Mouse (Mus musculus) Patski (cell line): ENCODE measurements at regions not wholly inside any gene's neighbourhood (a gene's known extent, or its start where the extent isn't known, plus 50 kb on each side); places are given as distances from the start of the nearest gene placed in this dataset.
"Not testable (repeated sequence)": the region's sequence is repeated elsewhere in the genome, so short reads cannot be mapped to it uniquely, and the experiment has no call there.

ENCODE experiments used
- ATAC-seq: fragments of 100-300 bp; one replicate; pipeline ENCODE4 v1.8.0; 2021
- CTCF ChIA-PET: fragments of 350-600 bp; sonication (Branson Sonifier 250); formaldehyde crosslinking; loops from one replicate; lab custom pipeline; 2022; ENCODE audit warnings: inconsistent platforms; lab: Charles Lee
- POLR2A ChIA-PET: fragments of 350-600 bp; sonication (Branson Sonifier 250); formaldehyde crosslinking; loops from one replicate; lab custom pipeline; 2022; ENCODE audit warnings: antibody characterized with exemption, inconsistent platforms; lab: Charles Lee
- DNase-seq: peaks from one replicate; pipeline ENCODE4 v3.0.0-alpha.2; 2011; ENCODE audit warnings: low read depth, low spot score
- H3K27me3 ChIP-seq: fragments of 371-371 bp; one replicate; pipeline ENCODE4 v1.5.1; 2021
- CTCF ChIP-seq: fragments of 100-300 bp; IDR thresholded peaks from one replicate; pipeline ENCODE4 v1.5.1; 2021
- in situ Hi-C: fragments of 300-500 bp; cut with MboI; formaldehyde crosslinking; loops from 3 replicates; pipeline ENCODE4 v1.11.1; 2018; ENCODE audit warnings: low pct_unique_long_range_greater_than_20kb, mixed read lengths

DNA sequence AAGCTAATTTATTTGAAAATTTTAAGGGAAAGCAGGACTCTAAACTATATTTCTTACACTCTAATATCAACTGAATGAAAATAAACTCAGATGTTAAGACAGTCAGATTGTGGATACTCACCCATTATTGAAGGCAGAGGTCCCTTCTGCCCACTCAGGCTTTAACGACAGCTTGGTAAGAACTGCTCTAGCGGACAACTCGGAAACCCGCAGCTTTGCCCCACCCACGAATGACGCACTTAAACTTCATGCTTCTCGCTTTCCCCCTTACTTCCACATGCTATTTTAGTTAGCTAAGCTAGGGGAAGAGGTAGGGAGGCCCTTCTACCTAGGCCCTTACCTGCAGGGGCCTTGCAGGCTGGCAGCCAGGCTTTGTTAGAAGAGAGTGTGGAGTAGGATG, 50.8 kb upstream of the Elmo1 start:
- DNase-seq = no peak
- ATAC-seq = no peak
- H3K27me3 ChIP-seq = no peaks in the 10 kb centered on the region
- in situ Hi-C loops = no loop called here
- CTCF ChIA-PET = no interaction called here
- no peak for TF ChIP-seq CTCF
- POLR2A ChIA-PET = no interaction called here

DNA sequence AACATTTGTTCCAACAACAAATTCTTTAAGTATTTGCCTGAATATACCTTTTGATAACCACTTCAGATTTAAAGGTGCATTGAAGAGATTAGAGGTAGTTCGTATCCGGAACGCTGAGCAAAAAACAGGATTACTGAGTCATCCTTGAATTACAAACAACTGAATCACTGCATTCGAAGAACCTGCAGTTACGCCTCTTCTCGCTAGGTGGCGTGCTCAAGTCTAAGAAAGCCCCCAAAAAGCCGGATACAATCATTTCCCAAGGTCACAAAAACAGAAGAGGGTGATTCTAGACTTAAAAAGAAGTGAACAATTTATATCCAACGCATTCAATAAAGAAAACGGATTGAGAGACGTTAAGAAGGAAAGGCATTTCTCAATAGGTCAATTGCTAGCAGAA, 51.9 kb upstream of the Elmo1 start:
- in situ Hi-C loops = no loop called here
- H3K27me3 ChIP-seq = no peaks in the 10 kb centered on the region
- peak; percentile 28 for TF ChIP-seq CTCF
- ChIA-PET POLR2A (no interaction called here), CTCF (no interaction called here)
- DNase-seq (no peak), ATAC-seq (no peak)

DNA sequence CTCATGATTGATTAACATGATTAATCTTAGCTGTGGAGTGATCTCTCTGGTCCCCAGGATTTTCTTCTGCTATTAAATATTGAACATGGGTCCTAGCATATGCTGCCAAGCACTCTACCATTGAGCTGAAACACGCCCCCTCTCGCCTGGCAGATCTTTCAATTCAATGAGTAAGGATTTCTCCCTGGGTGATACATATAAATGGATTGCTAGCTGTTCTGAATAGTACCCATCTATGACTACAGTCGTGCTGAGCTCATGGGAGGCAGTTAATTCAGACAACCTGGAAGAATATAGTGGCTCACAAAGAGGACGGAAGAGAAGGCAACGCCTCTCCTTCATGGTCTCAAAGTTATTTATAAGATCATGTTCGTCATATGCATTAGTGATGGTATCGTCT, 53.0 kb upstream of the Elmo1 start:
- H3K27me3 ChIP-seq = no peaks in the 10 kb centered on the region
- no peak for DNase-seq
- in situ Hi-C loops = no loop called here
- POLR2A ChIA-PET = no interaction called here
- TF ChIP-seq CTCF = no peak
- CTCF ChIA-PET = no interaction called here
- ATAC-seq = no peak

DNA sequence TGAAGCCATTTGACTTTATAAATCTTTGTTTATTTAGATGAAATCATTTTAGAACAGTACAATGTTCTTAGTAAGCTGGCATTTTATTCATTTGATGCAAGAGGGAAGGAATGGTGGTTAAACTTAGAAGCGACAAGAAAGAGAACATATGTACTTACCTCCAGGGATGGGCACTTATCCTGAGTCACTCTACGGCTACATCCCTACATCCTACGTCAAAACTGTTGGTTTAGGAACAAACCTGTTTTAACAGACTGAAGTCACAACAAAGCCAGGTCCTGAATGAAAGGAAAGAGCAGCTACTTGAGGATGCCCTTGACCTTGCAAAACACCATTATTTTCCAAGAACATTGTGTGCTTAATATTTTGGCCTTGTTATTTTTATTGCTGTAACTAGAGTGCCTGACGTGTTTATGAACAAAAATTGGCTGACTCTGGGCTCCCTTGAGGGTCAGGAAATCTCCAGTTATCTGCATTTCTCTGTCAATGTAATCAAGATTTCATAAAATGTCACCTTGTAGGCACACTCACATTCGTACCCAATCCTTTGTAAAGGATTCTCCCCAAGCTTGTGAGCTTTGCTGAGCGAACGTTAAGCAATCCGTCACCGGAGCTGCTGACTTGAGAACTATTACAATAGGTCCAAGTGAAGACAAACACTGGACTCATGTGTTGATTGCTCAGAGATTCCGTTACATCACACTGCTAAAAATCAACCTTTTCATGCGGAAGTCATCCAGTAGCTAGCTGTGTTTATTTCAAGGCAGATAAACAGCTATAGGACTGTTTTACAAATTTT, 56.3 kb upstream of the Elmo1 start:
- ChIA-PET CTCF (no interaction called here), POLR2A (no interaction called here)
- ATAC-seq (no peak), DNase-seq (no peak)
- no peaks in the 10 kb centered on the region for H3K27me3 ChIP-seq
- no peak for TF ChIP-seq CTCF
- in situ Hi-C loops = no loop called here

DNA sequence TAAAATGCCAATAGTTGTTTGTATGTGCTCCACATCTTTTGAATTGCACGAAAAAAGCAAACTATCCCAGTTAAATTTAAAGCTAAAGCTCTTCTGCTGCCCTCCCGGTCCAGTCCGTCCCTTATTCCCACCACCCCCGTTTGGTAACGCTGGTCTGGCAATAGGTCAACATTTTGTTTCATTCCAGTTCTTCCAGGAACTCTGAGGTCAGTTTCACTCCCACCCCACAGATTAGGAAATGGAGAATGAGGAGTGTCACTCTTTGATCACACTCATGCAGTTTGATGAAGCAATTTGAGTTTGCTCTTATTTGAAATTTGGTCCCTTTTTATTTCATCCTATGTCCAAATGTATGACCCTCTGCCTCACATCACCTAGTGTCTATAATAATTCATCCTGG, 58.7 kb upstream of the Elmo1 start:
- no peaks in the 10 kb centered on the region for H3K27me3 ChIP-seq
- DNase-seq = no peak
- ChIA-PET POLR2A (no interaction called here), CTCF (no interaction called here)
- in situ Hi-C loops = no loop called here
- no peak for TF ChIP-seq CTCF
- ATAC-seq = no peak

DNA sequence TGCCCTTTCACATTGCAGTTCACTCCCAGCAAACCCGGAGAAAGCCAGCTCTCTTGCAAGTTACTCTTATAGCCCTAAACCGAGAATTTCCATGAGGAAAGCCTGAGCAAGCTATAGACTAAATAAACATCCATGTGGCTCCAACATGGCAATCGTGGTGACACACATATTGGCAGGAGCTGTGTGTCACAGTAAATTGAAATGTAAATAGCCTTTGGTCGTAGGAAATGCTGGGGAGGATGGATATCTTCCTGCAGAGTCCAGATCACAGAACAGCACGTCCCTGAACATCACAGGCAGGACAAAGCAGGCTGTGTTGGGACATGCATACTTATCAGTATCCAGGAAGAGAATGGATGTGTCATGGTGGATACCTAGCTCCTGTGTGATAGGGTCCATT, 59.3 kb upstream of the Elmo1 start:
- in situ Hi-C loops = no loop called here
- POLR2A ChIA-PET = no interaction called here
- DNase-seq (no peak), ATAC-seq (no peak)
- no peak for TF ChIP-seq CTCF
- no peaks in the 10 kb centered on the region for H3K27me3 ChIP-seq
- CTCF ChIA-PET = no interaction called here

DNA sequence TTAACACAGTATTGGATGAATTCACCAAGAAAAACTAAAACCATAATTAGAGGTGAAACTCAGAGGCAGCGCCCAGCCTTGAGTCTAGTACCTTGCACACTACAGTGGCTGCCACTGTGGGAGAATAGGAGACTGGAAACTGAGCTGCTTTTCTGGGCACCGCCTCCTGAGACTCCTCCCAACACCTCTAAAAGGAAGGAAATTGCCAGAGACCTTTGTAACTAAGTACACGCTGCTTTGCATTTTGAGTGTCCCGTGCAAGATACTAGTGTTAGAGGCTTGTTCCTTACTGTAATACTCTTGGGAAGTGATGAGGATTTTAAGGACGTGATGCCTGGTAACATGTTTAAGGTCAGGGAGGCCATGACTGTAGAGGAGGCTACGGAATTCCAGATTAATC, 63.8 kb upstream of the Elmo1 start:
- CTCF ChIA-PET = no interaction called here
- H3K27me3 ChIP-seq = no peaks in the 10 kb centered on the region
- in situ Hi-C loops = no loop called here
- no peak for TF ChIP-seq CTCF
- POLR2A ChIA-PET = no interaction called here
- DNase-seq (no peak), ATAC-seq (no peak)

DNA sequence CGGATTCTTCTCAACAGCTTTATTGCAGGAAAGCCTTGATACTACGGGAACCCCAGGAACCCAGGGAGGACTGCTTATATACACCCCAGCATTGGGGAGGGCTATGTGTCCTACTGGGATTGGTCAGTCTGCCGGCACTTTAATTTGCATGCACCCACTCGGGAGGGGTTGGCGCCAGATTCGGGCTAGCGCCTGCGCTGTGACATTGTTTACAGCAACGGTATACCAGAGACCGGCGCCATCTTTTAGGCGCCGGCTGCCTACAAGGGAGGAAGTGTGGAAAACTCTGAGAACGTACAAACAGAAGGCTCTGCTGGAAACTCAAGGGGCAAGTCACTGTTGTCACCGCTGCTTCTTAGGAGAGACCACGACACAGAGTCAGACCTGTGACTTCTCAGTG, 73.9 kb upstream of the Elmo1 start:
- POLR2A ChIA-PET, in situ Hi-C loops, DNase-seq, ATAC-seq, H3K27me3 ChIP-seq, CTCF ChIA-PET: not testable (repeated sequence)

DNA sequence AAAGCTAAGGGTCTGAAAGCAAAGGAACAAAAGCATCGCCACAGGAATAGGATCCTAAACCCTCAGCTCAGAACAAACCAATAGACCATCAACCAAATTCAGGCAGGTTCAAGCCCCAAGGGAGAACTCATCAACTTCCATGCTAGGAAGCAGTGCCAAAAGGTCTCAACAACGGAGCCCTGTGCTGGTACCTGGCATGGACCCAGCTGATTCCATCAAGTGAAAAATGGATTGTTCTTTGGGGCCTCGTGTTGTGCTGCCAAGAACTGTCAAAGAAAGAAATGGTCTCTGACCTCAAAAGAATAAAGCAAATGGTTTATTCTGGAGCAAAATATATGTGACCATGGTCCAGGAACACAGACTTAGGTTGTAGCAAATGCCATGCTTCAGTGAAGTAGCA, 77.8 kb upstream of the Elmo1 start:
- in situ Hi-C loops = no loop called here
- no peaks in the 10 kb centered on the region for H3K27me3 ChIP-seq
- CTCF ChIA-PET = no interaction called here
- ATAC-seq (no peak), DNase-seq (no peak)
- TF ChIP-seq CTCF = no peak
- POLR2A ChIA-PET = no interaction called here

DNA sequence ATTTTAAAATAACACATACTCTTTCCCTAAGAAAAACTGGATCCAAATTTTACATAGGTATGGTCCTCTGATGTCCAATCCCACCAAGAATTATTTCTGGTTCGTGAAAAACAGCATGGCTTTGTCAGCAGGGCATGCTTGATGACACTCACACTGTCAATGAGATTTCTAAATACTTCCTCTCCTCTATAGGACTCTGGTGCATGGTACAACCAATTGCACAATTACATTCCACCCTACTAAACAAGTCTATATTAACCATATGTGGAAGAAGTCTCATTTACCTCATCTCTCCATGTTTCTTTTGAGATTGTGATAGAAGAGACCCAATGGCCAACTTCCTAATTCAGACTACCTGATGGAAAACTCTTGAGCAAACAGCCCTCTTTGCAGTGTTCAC, 81.2 kb upstream of the Elmo1 start:
- DNase-seq (no peak), ATAC-seq (no peak)
- no peak for TF ChIP-seq CTCF
- in situ Hi-C loops = no loop called here
- H3K27me3 ChIP-seq = no peaks in the 10 kb centered on the region
- ChIA-PET CTCF (no interaction called here), POLR2A (no interaction called here)

DNA sequence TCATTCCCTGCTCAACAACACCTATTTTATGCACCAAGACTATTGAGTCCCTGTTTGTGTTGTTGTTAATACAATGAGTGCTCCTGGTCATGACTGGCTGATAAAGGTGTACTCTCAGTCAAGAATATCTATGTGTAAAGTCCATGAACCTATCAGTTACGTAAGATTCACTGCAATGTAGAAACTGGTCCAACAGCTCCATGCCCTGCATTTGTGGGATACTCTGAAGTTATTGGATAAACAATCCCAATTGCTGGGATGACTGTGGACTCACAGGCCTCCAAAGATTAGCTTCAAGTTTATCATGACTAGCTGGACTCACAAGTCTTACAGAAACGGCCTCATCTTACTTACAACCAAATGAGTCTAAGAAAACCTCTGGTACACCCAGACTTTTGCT, 82.8 kb upstream of the Elmo1 start:
- ChIA-PET CTCF (no interaction called here), POLR2A (no interaction called here)
- no peaks in the 10 kb centered on the region for H3K27me3 ChIP-seq
- DNase-seq (no peak), ATAC-seq (no peak)
- TF ChIP-seq CTCF = no peak
- in situ Hi-C loops = no loop called here

DNA sequence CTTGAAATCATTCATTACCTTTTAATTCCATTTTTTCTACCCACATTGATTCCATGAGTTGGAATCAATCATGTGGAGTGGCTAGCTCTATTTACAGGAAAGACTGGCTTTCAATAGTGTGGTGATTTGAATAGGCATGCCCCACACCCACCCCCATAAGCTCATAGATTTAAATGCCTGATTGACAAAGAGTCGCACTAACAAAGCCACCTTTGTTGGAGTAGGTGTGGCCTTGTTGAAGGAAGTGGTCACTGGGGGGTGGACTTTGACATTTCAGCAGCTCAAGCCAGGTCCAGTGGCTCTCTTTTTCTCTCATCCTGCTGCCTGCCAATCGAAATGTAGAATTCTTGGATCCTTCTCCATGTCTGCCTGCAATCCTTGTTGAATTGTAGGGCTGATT, 92.8 kb upstream of the Elmo1 start:
- DNase-seq (no peak), ATAC-seq (no peak)
- no peaks in the 10 kb centered on the region for H3K27me3 ChIP-seq
- no peak for TF ChIP-seq CTCF
- ChIA-PET CTCF (no interaction called here), POLR2A (no interaction called here)
- in situ Hi-C loops = no loop called here
